Mouse (Mus musculus) midbrain, embryonic 10.5 days (tissue): ENCODE results near the gene Arhgap10. TPM values are rescaled to one million over a fixed set of nuclear protein-coding genes. Genes with fewer than 3 reads are reported as not detected.
A peak's percentile ranks its signal among the peaks of the same experiment; 100 is the strongest.

Source experiments
- DNase-seq: peaks from one replicate; pipeline ENCODE4 v3.0.0-alpha.2; 2017; ENCODE audit warnings: low spot score
- H3K27ac ChIP-seq: fragments of 300-500 bp; sonication (generic); replicated peaks from 2 replicates; pipeline ENCODE4 v1.5.1; 2016; ENCODE audit warnings: mild to moderate bottlenecking
- H3K27me3 ChIP-seq: fragments of 300-500 bp; sonication (generic); 2 replicates; pipeline ENCODE4 v1.6.1; 2016; ENCODE audit warnings: low read depth, mild to moderate bottlenecking; ENCODE audit not compliant: poor library complexity, severe bottlenecking
- H3K36me3 ChIP-seq: fragments of 300-500 bp; sonication (generic); 2 replicates; pipeline ENCODE4 v1.6.1; 2016; ENCODE audit warnings: mild to moderate bottlenecking, moderate library complexity
- H3K4me1 ChIP-seq: fragments of 300-500 bp; sonication (generic); 2 replicates; pipeline ENCODE4 v1.6.1; 2016
- H3K4me3 ChIP-seq: fragments of 300-500 bp; sonication (generic); 2 replicates; pipeline ENCODE4 v1.5.1; 2016; ENCODE audit warnings: mild to moderate bottlenecking, moderate library complexity
- H3K9me3 ChIP-seq: fragments of 300-500 bp; sonication (generic); replicated peaks from 2 replicates; pipeline ENCODE4 v1.6.1; 2016; ENCODE audit warnings: mild to moderate bottlenecking
- WGBS: fragments of 180-500 bp; shearing (Covaris S2); methylation state at CpG from one replicate; pipeline ENCODE4 v1.1.7; 2016; 5-methylcytosine and 5-hydroxymethylcytosine counted together
- polyA plus RNA-seq: library from polyadenylated mRNA; unstranded; fragments of >200 nt; fragmentation: Nextera tagmentation; extraction: Ambion mirVana; gene quantifications from 2 replicates; pipeline ENCODE4 v1.2.1, GENCODE M21; 2016

Gene Arhgap10
- polyA plus RNA-seq, 1 experiment from 2014 or later, result 16.5 TPM

GRCm38 (mm10) chr8:77401140-77401539 lies 116.6 kb downstream of the Arhgap10 start:
- Histone ChIP-seq H3K27ac (no peak overlapping the region), H3K27me3 (no peaks in the 10 kb centered on the region), H3K36me3 (peaks cover 22% of the 10 kb centered on the region), H3K4me3 (no peak overlapping the region), H3K4me1 (peaks cover under 1% of the 10 kb centered on the region; the same call in 1 of the 2 replicates), H3K9me3 (peaks cover 14% of the 10 kb centered on the region)
- WGBS, result 96% methylated on average over 5 of the region's 5 CpGs
- no peak for DNase-seq

- no peak for DNase-seq
- Histone ChIP-seq H3K4me1 (peaks cover 7% of the 10 kb centered on the region; the same call in 1 of the 2 replicates), H3K9me3 (no peaks in the 10 kb centered on the region), H3K36me3 (peaks cover 10% of the 10 kb centered on the region; the same call in 1 of the 2 replicates), H3K4me3 (no peak overlapping the region), H3K27me3 (no peaks in the 10 kb centered on the region), H3K27ac (no peak overlapping the region)
- 94% methylated on average over 6 of the region's 6 CpGs for WGBS
These were observed 133.7 kb downstream of the Arhgap10 start for GRCm38 (mm10) chr8:77384080-77384479.

GRCm38 (mm10) chr8:77383671-77384070 lies 134.1 kb downstream of the Arhgap10 start:
- WGBS, result 87% methylated on average over 8 of the region's 8 CpGs
- Histone ChIP-seq H3K4me3 (no peak overlapping the region), H3K4me1 (peaks cover 7% of the 10 kb centered on the region; the same call in 1 of the 2 replicates), H3K27ac (no peak overlapping the region), H3K9me3 (no peaks in the 10 kb centered on the region), H3K36me3 (peaks cover 10% of the 10 kb centered on the region; the same call in 1 of the 2 replicates), H3K27me3 (no peaks in the 10 kb centered on the region)
- DNase-seq, result no peak

- no peak for DNase-seq
- H3K27ac ChIP-seq, result no peak overlapping the region
- no peaks in the 10 kb centered on the region for H3K9me3 ChIP-seq
- 86% methylated on average over 6 of the region's 6 CpGs for WGBS
- peaks cover 9% of the 10 kb centered on the region for H3K4me1 ChIP-seq
- H3K27me3 ChIP-seq, result no peaks in the 10 kb centered on the region
- peaks cover 6% of the 10 kb centered on the region; the same call in 1 of the 2 replicates for H3K36me3 ChIP-seq
- no peak overlapping the region for H3K4me3 ChIP-seq
These were observed 136.9 kb downstream of the Arhgap10 start for GRCm38 (mm10) chr8:77380844-77381243.

GRCm38 (mm10) chr8:77379300-77379699 lies 138.5 kb downstream of the Arhgap10 start:
- Histone ChIP-seq H3K4me3 (no peak overlapping the region), H3K27me3 (no peaks in the 10 kb centered on the region), H3K36me3 (peaks cover 6% of the 10 kb centered on the region; the same call in 1 of the 2 replicates), H3K4me1 (peaks cover 5% of the 10 kb centered on the region), H3K27ac (no peak overlapping the region), H3K9me3 (no peaks in the 10 kb centered on the region)
- 62% methylated on average over 11 of the region's 11 CpGs for WGBS
- DNase-seq, result peak; percentile 50

GRCm38 (mm10) chr8:77376451-77376853 lies 141.3 kb downstream of the Arhgap10 start:
- Histone ChIP-seq H3K9me3 (no peaks in the 10 kb centered on the region), H3K27ac (no peak overlapping the region), H3K27me3 (no peaks in the 10 kb centered on the region), H3K36me3 (peaks cover 9% of the 10 kb centered on the region; the same call in 1 of the 2 replicates), H3K4me3 (no peak overlapping the region), H3K4me1 (peaks cover 5% of the 10 kb centered on the region)
- DNase-seq, result no peak
- 31% methylated on average over 5 of the region's 5 CpGs for WGBS

- Histone ChIP-seq H3K27me3 (no peaks in the 10 kb centered on the region), H3K4me3 (no peak overlapping the region), H3K9me3 (no peaks in the 10 kb centered on the region), H3K27ac (no peak overlapping the region), H3K4me1 (peaks cover 5% of the 10 kb centered on the region), H3K36me3 (peaks cover 6% of the 10 kb centered on the region; the same call in 1 of the 2 replicates)
- 92% methylated on average over 2 of the region's 2 CpGs for WGBS
- DNase-seq, result no peak
These were observed 141.8 kb downstream of the Arhgap10 start for GRCm38 (mm10) chr8:77375999-77376398.

GRCm38 (mm10) chr8:77371006-77371405 lies 146.7 kb downstream of the Arhgap10 start:
- DNase-seq, result no peak
- peaks cover 6% of the 10 kb centered on the region; the same call in 1 of the 2 replicates for H3K36me3 ChIP-seq
- no peaks in the 10 kb centered on the region for H3K27me3 ChIP-seq
- no peak overlapping the region for H3K4me3 ChIP-seq
- peaks cover under 1% of the 10 kb centered on the region for H3K4me1 ChIP-seq
- 93% methylated on average over 6 of the region's 6 CpGs for WGBS
- H3K9me3 ChIP-seq, result no peaks in the 10 kb centered on the region
- H3K27ac ChIP-seq, result no peak overlapping the region

GRCm38 (mm10) chr8:77370308-77370707 lies 147.4 kb downstream of the Arhgap10 start:
- Histone ChIP-seq H3K4me3 (no peak overlapping the region), H3K27ac (no peak overlapping the region), H3K27me3 (no peaks in the 10 kb centered on the region), H3K4me1 (peaks cover 5% of the 10 kb centered on the region; the same call in 1 of the 2 replicates), H3K9me3 (no peaks in the 10 kb centered on the region), H3K36me3 (peaks cover 6% of the 10 kb centered on the region; the same call in 1 of the 2 replicates)
- WGBS, result 75% methylated on average over 2 of the region's 2 CpGs
- no peak for DNase-seq

GRCm38 (mm10) chr8:77369671-77370070 lies 148.1 kb downstream of the Arhgap10 start:
- Histone ChIP-seq H3K36me3 (peaks cover 6% of the 10 kb centered on the region; the same call in 1 of the 2 replicates), H3K27me3 (no peaks in the 10 kb centered on the region), H3K4me3 (no peak overlapping the region), H3K4me1 (peaks cover 5% of the 10 kb centered on the region; the same call in 1 of the 2 replicates), H3K27ac (no peak overlapping the region), H3K9me3 (no peaks in the 10 kb centered on the region)
- no peak for DNase-seq
- 83% methylated on average over 7 of the region's 7 CpGs for WGBS

- H3K36me3 ChIP-seq, result no peaks in the 10 kb centered on the region
- no peak overlapping the region for H3K27ac ChIP-seq
- 66% methylated on average over 3 of the region's 3 CpGs for WGBS
- DNase-seq, result no peak
- no peaks in the 10 kb centered on the region for H3K27me3 ChIP-seq
- no peak overlapping the region for H3K4me3 ChIP-seq
- H3K4me1 ChIP-seq, result peaks cover 5% of the 10 kb centered on the region; the same call in 1 of the 2 replicates
- no peaks in the 10 kb centered on the region for H3K9me3 ChIP-seq
These were observed 150.7 kb downstream of the Arhgap10 start for GRCm38 (mm10) chr8:77367091-77367490.

- Histone ChIP-seq H3K9me3 (no peaks in the 10 kb centered on the region), H3K27me3 (no peaks in the 10 kb centered on the region), H3K4me1 (peaks cover 10% of the 10 kb centered on the region), H3K27ac (no peak overlapping the region), H3K4me3 (no peak overlapping the region), H3K36me3 (no peaks in the 10 kb centered on the region)
- no peak for DNase-seq
- WGBS, result 91% methylated on average over 4 of the region's 4 CpGs
These were observed 151.3 kb downstream of the Arhgap10 start for GRCm38 (mm10) chr8:77366446-77366845.

- Histone ChIP-seq H3K27me3 (no peaks in the 10 kb centered on the region), H3K4me1 (peaks cover 13% of the 10 kb centered on the region), H3K4me3 (no peak overlapping the region), H3K36me3 (no peaks in the 10 kb centered on the region), H3K27ac (no peak overlapping the region), H3K9me3 (no peaks in the 10 kb centered on the region)
- 46% methylated on average over 6 of the region's 6 CpGs for WGBS
- DNase-seq, result no peak
These were observed 151.8 kb downstream of the Arhgap10 start for GRCm38 (mm10) chr8:77365990-77366389.
